Mouse (Mus musculus) limb, embryonic 11.5 days (tissue): ENCODE data around the gene Ccdc34. TPM values are rescaled to one million over a fixed set of nuclear protein-coding genes. Genes with fewer than 3 reads are reported as not detected.

ENCODE experiments used
- ATAC-seq: fragments of 200-750 bp; cut with Nextera tagmentation; 2 replicates; pipeline ENCODE4 v1.8.0; 2017; ENCODE audit warnings: low read depth; ENCODE audit not compliant: insufficient number of reproducible peaks, low FRiP score, low TSS enrichment
- DNase-seq: peaks from one replicate; pipeline ENCODE4 v3.0.0-alpha.2; 2015; ENCODE audit warnings: low spot score
- H3K27ac ChIP-seq: fragments of 300-500 bp; sonication (generic); replicated peaks from 2 replicates; pipeline ENCODE4 v1.5.1; 2014; ENCODE audit warnings: low read depth, mild to moderate bottlenecking, low read length
- H3K27me3 ChIP-seq: fragments of 300-500 bp; sonication (generic); 2 replicates; pipeline ENCODE4 v1.6.1; 2014; ENCODE audit warnings: mild to moderate bottlenecking, low read length, mixed read lengths; ENCODE audit not compliant: control insufficient read depth, insufficient read depth
- H3K36me3 ChIP-seq: fragments of 300-500 bp; sonication (generic); 2 replicates; pipeline ENCODE4 v1.6.1; 2014; ENCODE audit warnings: mild to moderate bottlenecking, low read length, moderate library complexity, mixed read lengths; ENCODE audit not compliant: control insufficient read depth, insufficient read depth
- H3K4me1 ChIP-seq: fragments of 300-500 bp; sonication (generic); 2 replicates; pipeline ENCODE4 v1.6.1; 2014; ENCODE audit warnings: low read length, mixed read lengths; ENCODE audit not compliant: control insufficient read depth, insufficient read depth
- H3K4me2 ChIP-seq: fragments of 300-500 bp; sonication (generic); 2 replicates; pipeline ENCODE4 v1.6.1; 2014; ENCODE audit warnings: low read depth, mild to moderate bottlenecking, moderate library complexity; ENCODE audit not compliant: severe bottlenecking
- H3K4me3 ChIP-seq: fragments of 300-500 bp; sonication (generic); 2 replicates; pipeline ENCODE4 v1.5.1; 2014; ENCODE audit warnings: low read depth, low read length
- H3K9ac ChIP-seq: fragments of 300-500 bp; sonication (generic); 2 replicates; pipeline ENCODE4 v1.6.1; 2014; ENCODE audit warnings: mild to moderate bottlenecking, low read length
- H3K9me3 ChIP-seq: fragments of 300-500 bp; sonication (generic); 2 replicates; pipeline ENCODE4 v1.6.1; 2016; ENCODE audit warnings: low read length; ENCODE audit not compliant: control insufficient read depth
- WGBS: fragments of 180-500 bp; shearing (Covaris S2); extraction: QIAGEN DNeasy Blood & Tissue Kit; methylation state at CpG from one replicate; pipeline ENCODE4 v1.1.7; 2014; 5-methylcytosine and 5-hydroxymethylcytosine counted together
- polyA plus RNA-seq: library from polyadenylated mRNA; unstranded; fragments of >200 nt; fragmentation: Nextera tagmentation; extraction: Ambion mirVana; gene quantifications from 2 replicates; pipeline ENCODE4 v1.2.1, GENCODE M21; 2014

Gene Ccdc34
- polyA plus RNA-seq, 1 experiment from 2014 or later, result 68.8 TPM

- Histone ChIP-seq H3K4me1 (no peaks in the 10 kb centered on the region; the same call in 1 of the 2 replicates), H3K9ac (no peak overlapping the region), H3K4me2 (no peak overlapping the region), H3K36me3 (no peaks in the 10 kb centered on the region), H3K4me3 (no peak overlapping the region), H3K9me3 (no peaks in the 10 kb centered on the region), H3K27me3 (no peaks in the 10 kb centered on the region), H3K27ac (no peak overlapping the region)
- ATAC-seq, result no peak
- DNase-seq, result no peak
- WGBS, result 90% methylated on average over 6 of the region's 6 CpGs
Measured at GRCm38 (mm10) chr2:109977322-109977721, 40.3 kb upstream of the Ccdc34 start.

DNA sequence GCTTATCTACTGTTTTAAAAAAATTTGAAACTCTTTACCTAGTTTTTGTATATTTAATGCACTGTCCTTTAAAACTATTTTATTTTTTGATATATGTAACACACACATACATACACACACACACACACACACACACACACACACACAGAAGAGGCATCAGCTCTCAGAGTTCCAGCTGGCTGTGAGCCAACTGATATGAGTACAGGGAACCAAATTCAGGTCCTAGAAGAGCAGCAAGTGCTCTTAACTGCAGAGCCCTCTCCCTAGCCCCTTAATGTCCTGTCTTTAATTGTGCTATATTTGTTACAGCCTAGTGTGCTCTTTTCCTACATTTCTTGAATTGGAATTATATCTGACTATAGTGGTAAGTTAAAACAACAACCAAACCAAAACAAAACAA, 38.4 kb upstream of the Ccdc34 start:
- H3K9ac ChIP-seq, result no peak overlapping the region
- H3K27ac ChIP-seq, result no peak overlapping the region
- no peaks in the 10 kb centered on the region for H3K4me1 ChIP-seq
- no peak overlapping the region for H3K4me3 ChIP-seq
- ATAC-seq, result no peak
- no peaks in the 10 kb centered on the region for H3K27me3 ChIP-seq
- no peak for DNase-seq
- no peaks in the 10 kb centered on the region for H3K36me3 ChIP-seq
- H3K4me2 ChIP-seq, result no peak overlapping the region
- H3K9me3 ChIP-seq, result no peaks in the 10 kb centered on the region

DNA sequence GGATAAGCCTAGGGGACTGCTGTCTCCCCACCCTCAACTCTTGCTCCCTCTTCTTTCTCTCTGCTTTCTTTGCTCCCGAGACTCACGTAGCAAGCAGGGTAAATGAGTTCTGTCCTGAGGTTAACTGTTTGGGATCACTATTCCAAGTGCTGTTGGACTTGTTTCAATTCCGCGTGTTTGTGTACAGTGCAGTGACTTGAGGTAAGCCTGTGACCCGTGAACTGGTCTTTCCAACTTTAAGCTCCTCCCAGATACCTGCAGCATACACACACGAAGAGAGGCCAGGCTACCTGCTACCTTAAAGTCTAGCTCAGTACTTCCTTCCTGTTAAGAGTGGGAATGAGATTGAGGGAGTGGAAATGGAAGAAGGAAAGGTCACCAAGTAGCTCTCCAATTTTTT, 34.2 kb upstream of the Ccdc34 start:
- DNase-seq, result no peak
- H3K4me2 ChIP-seq, result no peak overlapping the region
- H3K36me3 ChIP-seq, result no peaks in the 10 kb centered on the region
- no peak overlapping the region for H3K27ac ChIP-seq
- H3K9me3 ChIP-seq, result no peaks in the 10 kb centered on the region
- no peak overlapping the region for H3K4me3 ChIP-seq
- WGBS, result 88% methylated on average over 6 of the region's 6 CpGs
- H3K9ac ChIP-seq, result no peak overlapping the region
- ATAC-seq, result no peak
- H3K4me1 ChIP-seq, result peaks cover 16% of the 10 kb centered on the region
- H3K27me3 ChIP-seq, result no peaks in the 10 kb centered on the region

DNA sequence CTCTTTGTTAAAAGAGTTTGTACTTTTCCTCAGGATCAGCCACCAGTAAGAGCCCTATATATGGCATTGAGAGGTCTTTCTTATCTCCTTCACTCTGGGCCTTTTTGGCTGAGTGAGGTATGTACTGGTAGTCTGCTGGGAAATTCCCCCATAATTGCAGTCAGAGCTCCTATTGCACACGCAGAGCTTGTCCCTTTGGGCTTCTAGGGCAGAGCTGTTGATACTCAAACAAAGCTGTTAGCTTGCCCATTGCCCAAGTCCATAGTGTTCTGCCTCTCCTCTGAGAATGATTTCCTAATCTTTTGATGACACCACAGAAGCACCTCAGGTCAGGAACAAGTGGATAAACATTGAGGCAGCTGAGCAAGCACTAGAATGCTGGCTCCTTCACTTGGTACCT, 32.7 kb upstream of the Ccdc34 start:
- Histone ChIP-seq H3K4me1 (peaks cover 23% of the 10 kb centered on the region), H3K27me3 (no peaks in the 10 kb centered on the region), H3K27ac (no peak overlapping the region), H3K9me3 (no peaks in the 10 kb centered on the region), H3K36me3 (no peaks in the 10 kb centered on the region), H3K4me3 (no peak overlapping the region), H3K4me2 (no peak overlapping the region), H3K9ac (no peak overlapping the region)
- ATAC-seq, result no peak
- 46% methylated on average over 1 of the region's 1 CpGs for WGBS
- no peak for DNase-seq

DNA sequence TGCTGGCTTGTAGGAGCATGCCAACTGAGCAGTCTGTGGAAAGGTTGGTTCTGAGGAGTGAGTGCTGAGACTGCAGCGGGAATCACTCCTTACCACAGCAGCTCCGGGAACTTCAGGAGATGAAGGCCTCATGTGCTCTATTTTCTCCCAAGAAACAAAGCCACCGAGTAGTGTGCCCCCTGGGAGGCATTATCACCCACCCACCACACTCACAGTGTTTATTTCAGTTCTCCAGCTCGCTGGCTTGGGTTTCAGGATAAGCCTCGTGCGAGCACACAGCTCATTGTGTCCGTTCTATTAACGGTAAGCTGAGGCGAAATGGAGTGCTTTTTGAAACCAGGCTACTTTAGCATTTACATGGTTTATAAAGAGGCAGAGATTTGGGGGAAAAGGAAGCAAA, 32.1 kb upstream of the Ccdc34 start:
- no peak overlapping the region for H3K9ac ChIP-seq
- peaks cover 28% of the 10 kb centered on the region for H3K4me1 ChIP-seq
- H3K4me2 ChIP-seq, result no peak overlapping the region
- H3K4me3 ChIP-seq, result no peak overlapping the region
- ATAC-seq (no peak), DNase-seq (no peak)
- WGBS, result 66% methylated on average over 9 of the region's 9 CpGs
- no peaks in the 10 kb centered on the region for H3K9me3 ChIP-seq
- no peaks in the 10 kb centered on the region for H3K27me3 ChIP-seq
- H3K36me3 ChIP-seq, result no peaks in the 10 kb centered on the region
- H3K27ac ChIP-seq, result no peak overlapping the region

GRCm38 (mm10) chr2:109986036-109986785, 31.4 kb upstream of the Ccdc34 start:
- Histone ChIP-seq H3K27me3 (no peaks in the 10 kb centered on the region), H3K4me2 (no peak overlapping the region), H3K9ac (no peak overlapping the region), H3K27ac (no peak overlapping the region), H3K36me3 (no peaks in the 10 kb centered on the region), H3K4me1 (peaks cover 31% of the 10 kb centered on the region), H3K4me3 (no peak overlapping the region), H3K9me3 (no peaks in the 10 kb centered on the region)
- ATAC-seq, result no peak
- 57% methylated on average over 11 of the region's 11 CpGs for WGBS
- no peak for DNase-seq

DNA sequence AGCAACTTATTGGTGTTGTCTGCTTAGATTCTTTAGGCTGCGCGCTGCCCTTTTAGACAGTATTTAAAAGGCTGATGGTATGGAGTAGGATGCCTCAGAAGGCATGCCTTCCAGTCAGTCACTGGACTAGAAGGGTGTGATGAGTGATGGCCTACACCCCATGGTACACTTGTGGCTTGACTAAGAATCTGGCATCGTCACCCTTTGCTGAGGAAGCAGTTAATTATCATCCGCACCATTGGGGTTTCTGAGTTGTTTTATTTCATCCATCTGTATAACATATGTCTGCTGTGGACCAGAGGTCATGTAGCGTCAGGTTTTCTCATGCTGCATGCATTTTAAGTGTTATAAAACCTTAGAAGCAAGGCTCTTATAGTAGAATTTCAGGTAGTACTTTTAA, 29.7 kb upstream of the Ccdc34 start:
- Histone ChIP-seq H3K27me3 (no peaks in the 10 kb centered on the region), H3K4me3 (no peak overlapping the region), H3K36me3 (no peaks in the 10 kb centered on the region), H3K27ac (no peak overlapping the region), H3K4me1 (peaks cover 34% of the 10 kb centered on the region), H3K9me3 (no peaks in the 10 kb centered on the region), H3K9ac (no peak overlapping the region), H3K4me2 (no peak overlapping the region)
- 47% methylated on average over 5 of the region's 5 CpGs for WGBS
- ATAC-seq (no peak), DNase-seq (no peak)

- Histone ChIP-seq H3K4me1 (peaks cover 34% of the 10 kb centered on the region), H3K27me3 (no peaks in the 10 kb centered on the region), H3K36me3 (no peaks in the 10 kb centered on the region), H3K4me3 (no peak overlapping the region), H3K27ac (no peak overlapping the region; the same call in 1 of the 2 replicates), H3K4me2 (no peak overlapping the region), H3K9me3 (no peaks in the 10 kb centered on the region), H3K9ac (no peak overlapping the region)
- under 1% methylated on average over 3 of the region's 3 CpGs for WGBS
- no peak; the same call in 1 of the 2 replicates for ATAC-seq
- DNase-seq, result peak; percentile 50
Measured at GRCm38 (mm10) chr2:109989196-109989595, 28.4 kb upstream of the Ccdc34 start.
